Mouse (Mus musculus) G1E (cell line): Measurements from ENCODE around the gene Scaf1. TPM values are rescaled to one million over a fixed set of nuclear protein-coding genes. Genes with fewer than 3 reads are reported as not detected.
A peak's percentile ranks its signal among the peaks of the same experiment; 100 is the strongest.

Experiments
- ATAC-seq: 2 replicates; pipeline ENCODE4 v1.8.0; 2016; ENCODE audit warnings: mild to moderate bottlenecking; ENCODE audit not compliant: insufficient number of reproducible peaks, poor library complexity, low FRiP score, severe bottlenecking; ENCODE audit errors: extremely low read depth
- DNase-seq: peaks from one replicate; pipeline ENCODE4 v3.0.0; 2012; ENCODE audit warnings: low spot score
- H3K27me3 ChIP-seq: 2 replicates; pipeline ENCODE4 v1.6.1; 2012; ENCODE audit warnings: mild to moderate bottlenecking, low read length, inconsistent platforms; ENCODE audit not compliant: insufficient read depth
- H3K36me3 ChIP-seq: replicated peaks from 2 replicates; pipeline ENCODE3; 2012; ENCODE audit warnings: mild to moderate bottlenecking, inconsistent platforms
- H3K4me1 ChIP-seq: 2 replicates; pipeline ENCODE4 v1.6.1; 2012; ENCODE audit warnings: low read depth, low read length, inconsistent platforms, mixed read lengths; ENCODE audit not compliant: insufficient read depth
- H3K4me3 ChIP-seq: 2 replicates; pipeline ENCODE4 v1.5.1; 2012; ENCODE audit warnings: low read depth, mild to moderate bottlenecking, inconsistent platforms, low read length, moderate library complexity, mixed read lengths
- H3K9me3 ChIP-seq: replicated peaks from 2 replicates; pipeline ENCODE4 v1.6.1; 2012; ENCODE audit warnings: inconsistent platforms
- CTCF ChIP-seq: IDR thresholded peaks from 2 replicates; pipeline ENCODE4 v1.5.1; 2012; ENCODE audit warnings: low read depth, low read length, inconsistent platforms, mixed read lengths
- GATA1 ChIP-seq: IDR thresholded peaks from 2 replicates; pipeline ENCODE4 v1.6.1; 2012; ENCODE audit warnings: borderline replicate concordance, low read length, inconsistent platforms, mixed read lengths
- GATA2 ChIP-seq: IDR thresholded peaks from 2 replicates; pipeline ENCODE4 v1.6.1; 2012; ENCODE audit warnings: low read depth, low read length, inconsistent platforms, borderline replicate concordance
- POLR2AphosphoS5 ChIP-seq: IDR thresholded peaks from 2 replicates; pipeline ENCODE4 v1.6.1; 2012; ENCODE audit warnings: low read depth, low read length, inconsistent platforms; ENCODE audit not compliant: insufficient replicate concordance
- TAL1 ChIP-seq: conservative IDR thresholded peaks from 2 replicates; pipeline ENCODE4 v1.6.1; 2012; ENCODE audit warnings: low read depth, low read length, inconsistent platforms, mixed read lengths
- polyA plus RNA-seq: library from polyadenylated mRNA; stranded (reverse); fragments of >175 nt; gene quantifications from 2 replicates; pipeline ENCODE4 v1.2.3, GENCODE M21; 2012
- total RNA-seq, 2 experiments: library from RNA; stranded (forward) in 1 of 2; stranded (reverse) in 1 of 2; fragments of 200-1000 nt in 1 of 2; fragments of >200 nt in 1 of 2; fragmentation: Nextera tagmentation in 1 of 2; gene quantifications; 2 replicates each; pipeline ENCODE4 v1.2.3; 2014 to 2017

The Scaf1 gene
- total and polyA plus RNA-seq, 3 experiments: 13.5 to 203 (median 111) TPM

- ATAC-seq: no peak
These were observed 27.1 kb upstream of the Scaf1 start for GRCm38 (mm10) chr7:45043307-45043706.

GRCm38 (mm10) chr7:45040851-45041250, 24.7 kb upstream of the Scaf1 start:
- H3K4me1 ChIP-seq: peaks cover 15% of the 10 kb centered on the region
- DNase-seq: no peak
- no peak for ATAC-seq
- peaks cover 98% of the 10 kb centered on the region for H3K36me3 ChIP-seq
- no peak overlapping the region for H3K4me3 ChIP-seq
- no peaks in the 10 kb centered on the region for H3K27me3 ChIP-seq
- no peak for TF ChIP-seq POLR2AphosphoS5
- no peak for TF ChIP-seq TAL1
- no peak for TF ChIP-seq GATA2
- no peak for TF ChIP-seq CTCF
- no peaks in the 10 kb centered on the region for H3K9me3 ChIP-seq

More at GRCm38 (mm10) chr7:45043307-45043706, 27.1 kb upstream of the Scaf1 start:
- Histone ChIP-seq H3K4me3 (no peak overlapping the region), H3K4me1 (peaks cover 29% of the 10 kb centered on the region), H3K9me3 (no peaks in the 10 kb centered on the region), H3K36me3 (peaks cover 98% of the 10 kb centered on the region), H3K27me3 (no peaks in the 10 kb centered on the region)
- DNase-seq: no peak
- TF ChIP-seq CTCF: no peak
- no peak for TF ChIP-seq POLR2AphosphoS5

GRCm38 (mm10) chr7:45038411-45038810, 22.2 kb upstream of the Scaf1 start:
- H3K4me1 ChIP-seq: peaks cover 14% of the 10 kb centered on the region; the same call in 1 of the 2 replicates
- no peak for ATAC-seq
- H3K4me3 ChIP-seq: no peak overlapping the region
- no peaks in the 10 kb centered on the region for H3K9me3 ChIP-seq
- peaks cover 99% of the 10 kb centered on the region for H3K36me3 ChIP-seq
- H3K27me3 ChIP-seq: no peaks in the 10 kb centered on the region
- no peak for DNase-seq
- no peak for TF ChIP-seq TAL1
- no peak for TF ChIP-seq CTCF
- TF ChIP-seq GATA2: no peak
- no peak for TF ChIP-seq GATA1
- no peak for TF ChIP-seq POLR2AphosphoS5

GRCm38 (mm10) chr7:45037720-45038361, 21.7 kb upstream of the Scaf1 start:
- no peaks in the 10 kb centered on the region for H3K9me3 ChIP-seq
- ATAC-seq (peak; percentile 45), DNase-seq (no peak)
- peaks cover 98% of the 10 kb centered on the region for H3K36me3 ChIP-seq
- no peaks in the 10 kb centered on the region for H3K27me3 ChIP-seq
- H3K4me3 ChIP-seq: no peak overlapping the region
- TF ChIP-seq CTCF (peak; percentile 97), GATA1 (no peak)
- peaks cover 9% of the 10 kb centered on the region; the same call in 1 of the 2 replicates for H3K4me1 ChIP-seq

- no peak overlapping the region for H3K4me3 ChIP-seq
- peaks cover 97% of the 10 kb centered on the region for H3K36me3 ChIP-seq
These were observed 20.5 kb upstream of the Scaf1 start for GRCm38 (mm10) chr7:45036702-45037101.

GRCm38 (mm10) chr7:45035631-45036030, 19.5 kb upstream of the Scaf1 start:
- Histone ChIP-seq H3K4me1 (peaks cover 8% of the 10 kb centered on the region; the same call in 1 of the 2 replicates), H3K36me3 (peaks cover 96% of the 10 kb centered on the region), H3K27me3 (no peaks in the 10 kb centered on the region), H3K4me3 (no peak overlapping the region), H3K9me3 (no peaks in the 10 kb centered on the region)
- TF ChIP-seq CTCF (no peak), POLR2AphosphoS5 (no peak), GATA1 (no peak), GATA2 (no peak), TAL1 (no peak)
- DNase-seq (no peak), ATAC-seq (no peak)

More at GRCm38 (mm10) chr7:45036702-45037101, 20.5 kb upstream of the Scaf1 start:
- TF ChIP-seq GATA1 (no peak), CTCF (no peak), GATA2 (no peak)
- DNase-seq (no peak), ATAC-seq (no peak)
- no peaks in the 10 kb centered on the region for H3K9me3 ChIP-seq
- H3K27me3 ChIP-seq: no peaks in the 10 kb centered on the region
- peaks cover 8% of the 10 kb centered on the region; the same call in 1 of the 2 replicates for H3K4me1 ChIP-seq
